Mouse (Mus musculus) ovary, postnatal 10 days (tissue): ENCODE results near the gene Plk2.
"Not testable (repeated sequence)": the region's sequence is repeated elsewhere in the genome, so short reads cannot be mapped to it uniquely, and the experiment has no call there.

ENCODE experiments used
- DNase-seq: peaks from one replicate; pipeline ENCODE4 v3.0.0; 2022; ENCODE audit warnings: low spot score

Plk2 gene

GRCm38 (mm10) chr13:110394291-110395178, at the start of gene Plk2:
Gene Plk2 (plus strand): TSS chr13:110395046.
- DNase-seq: peak; percentile 95

GRCm38 (mm10) chr13:110346707-110347106, 48.1 kb upstream of the Plk2 start:
- no peak for DNase-seq

DNA sequence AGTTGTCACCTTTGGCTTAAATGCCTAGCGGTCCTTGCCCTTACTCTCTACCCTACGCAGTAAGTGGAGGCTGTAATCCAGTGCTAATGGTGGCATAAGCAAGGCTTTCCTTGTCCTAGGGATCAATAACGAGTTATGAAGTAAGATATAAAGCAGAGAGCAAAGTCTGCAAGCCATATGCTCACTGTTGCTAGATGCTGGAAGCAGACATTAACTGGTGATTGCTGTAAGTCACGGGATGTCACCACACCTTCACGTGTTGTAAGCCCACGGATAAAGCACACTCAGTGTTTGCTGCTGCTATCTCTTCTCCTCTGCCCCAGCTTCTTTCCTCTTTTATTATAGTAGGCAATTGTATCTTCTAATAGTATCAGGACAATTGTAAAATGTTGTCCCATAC, 43.8 kb upstream of the Plk2 start:
- DNase-seq: no peak

GRCm38 (mm10) chr13:110356941-110357340, 37.9 kb upstream of the Plk2 start, which contains the start of gene Gapt:
Gene Gapt (minus strand): TSS chr13:110357199.
- no peak for DNase-seq

DNA sequence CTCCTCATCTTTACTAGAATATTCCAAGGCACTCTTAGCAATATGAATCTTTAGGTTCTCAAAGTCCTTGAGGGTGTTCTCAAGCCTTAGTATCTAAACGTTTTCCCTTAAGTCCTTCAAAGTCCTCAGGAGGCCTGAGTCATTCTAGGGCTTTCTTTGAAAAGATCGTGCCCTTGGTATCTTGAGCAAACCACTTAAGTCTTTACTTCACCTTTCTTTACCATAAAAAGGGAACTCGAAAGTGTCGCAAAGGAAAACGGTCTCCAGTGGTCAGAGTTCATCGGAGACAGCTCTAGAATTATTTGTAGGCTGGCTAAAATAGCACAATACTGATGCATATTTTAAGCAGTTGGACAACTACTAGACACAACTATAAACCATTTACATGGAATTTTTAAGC, 31.1 kb upstream of the Plk2 start:
- DNase-seq: no peak

- no peak for DNase-seq
Observed at GRCm38 (mm10) chr13:110366477-110366876, 28.4 kb upstream of the Plk2 start.

GRCm38 (mm10) chr13:110367961-110368555, 26.8 kb upstream of the Plk2 start:
- no peak for DNase-seq

DNA sequence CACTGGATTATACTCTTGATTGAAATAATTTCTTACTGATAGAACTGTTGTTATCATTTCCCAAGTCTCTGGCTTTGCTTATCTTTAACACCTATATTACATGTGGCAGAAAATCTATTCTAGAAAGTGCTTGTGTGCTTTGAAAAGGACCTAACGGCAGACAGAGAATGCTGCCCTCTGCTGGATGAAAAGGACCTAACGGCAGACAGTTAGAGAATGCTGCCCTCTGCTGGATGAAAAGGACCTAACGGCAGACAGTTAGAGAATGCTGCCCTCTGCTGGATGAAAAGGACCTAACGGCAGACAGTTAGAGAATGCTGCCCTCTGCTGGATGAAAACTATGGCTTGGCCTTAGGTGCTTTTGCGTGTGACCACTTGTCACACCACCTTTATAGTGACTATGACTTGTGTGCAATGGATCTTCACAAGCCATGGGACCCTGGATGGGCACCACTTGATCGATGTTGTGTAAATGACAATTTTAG, 26.2 kb upstream of the Plk2 start:
- peak; percentile 20 for DNase-seq

GRCm38 (mm10) chr13:110369673-110370072, 25.2 kb upstream of the Plk2 start:
- no peak for DNase-seq

DNA sequence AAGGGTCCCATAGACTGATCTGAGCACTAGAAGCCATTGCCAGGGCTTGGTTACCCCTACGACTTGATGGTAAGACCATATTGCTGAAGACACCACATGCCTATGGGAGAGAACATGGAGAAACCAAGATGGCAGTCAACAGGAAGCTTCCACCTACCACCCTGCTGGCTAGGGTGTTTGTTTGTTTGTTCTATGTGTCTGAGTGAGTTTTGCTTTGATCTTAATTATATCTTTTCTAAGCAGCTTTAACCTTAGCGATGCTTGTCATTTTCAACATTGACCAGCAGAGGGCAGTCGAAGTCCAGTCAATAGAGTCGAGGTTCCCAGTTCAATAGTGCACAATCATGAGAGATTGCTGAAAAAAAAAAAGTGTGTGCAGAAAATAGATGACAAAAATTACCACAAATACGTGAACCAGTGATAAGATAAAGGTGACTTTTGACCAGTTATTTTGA, 12.4 kb upstream of the Plk2 start:
- no peak for DNase-seq

DNA sequence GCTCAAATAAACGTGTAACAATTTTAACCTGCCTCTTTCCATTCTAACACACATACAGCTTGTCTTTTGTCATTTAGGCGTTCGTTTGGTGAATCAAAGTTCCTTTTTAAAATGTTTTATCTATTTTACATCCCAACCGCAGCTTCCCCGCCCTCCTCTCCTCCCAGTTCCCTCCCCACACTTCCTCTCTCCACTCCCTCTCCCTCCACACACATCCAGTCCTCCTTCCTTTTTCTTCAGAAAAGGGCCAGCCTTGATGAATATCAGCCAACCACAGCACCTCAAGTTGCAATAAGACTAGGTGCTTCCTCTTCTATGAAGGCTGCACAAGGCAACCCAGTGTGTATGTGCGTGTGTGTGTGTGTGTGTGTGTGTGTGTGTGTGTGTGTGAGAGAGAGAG, 10.3 kb upstream of the Plk2 start:
- DNase-seq: no peak

DNA sequence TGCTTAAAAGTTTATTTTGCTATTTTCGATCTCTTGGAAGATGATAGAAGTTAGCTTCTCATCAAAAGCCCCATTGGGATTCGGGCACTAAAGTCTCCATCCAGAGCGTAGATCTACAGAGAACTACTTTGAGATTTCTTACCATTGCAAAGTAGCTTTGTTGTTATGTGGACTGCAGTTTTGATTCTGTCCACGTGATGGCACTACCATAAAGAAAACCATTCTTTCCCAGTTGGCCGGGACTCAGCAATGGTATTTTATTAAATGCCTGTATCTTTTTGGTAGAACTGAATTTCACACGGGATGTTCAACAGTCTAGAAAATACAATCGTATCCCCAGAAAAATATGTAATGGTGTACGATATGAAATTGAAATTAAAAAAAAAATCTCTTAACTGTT, 2.6 kb upstream of the Plk2 start:
- peak; percentile 35 for DNase-seq

DNA sequence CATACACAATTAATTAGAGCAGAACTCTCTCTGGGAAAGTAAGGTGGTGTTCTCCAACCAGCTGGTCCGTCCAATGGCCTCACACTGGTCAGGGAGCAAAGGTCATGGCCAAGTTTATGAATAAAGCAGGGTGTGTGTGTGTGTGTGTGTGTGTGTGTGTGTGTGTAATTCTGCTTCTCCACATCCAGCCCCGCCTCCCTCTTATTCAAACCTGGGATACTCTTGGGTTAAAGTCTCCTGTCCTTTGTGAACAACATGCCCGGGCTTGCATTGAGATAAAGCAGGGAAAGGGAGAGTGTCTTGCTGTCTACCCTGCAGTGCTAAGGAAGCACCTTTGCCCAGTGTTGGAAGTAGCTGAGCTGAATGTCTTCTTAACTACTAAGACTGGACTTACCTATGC, 2.2 kb upstream of the Plk2 start:
- no peak for DNase-seq

DNA sequence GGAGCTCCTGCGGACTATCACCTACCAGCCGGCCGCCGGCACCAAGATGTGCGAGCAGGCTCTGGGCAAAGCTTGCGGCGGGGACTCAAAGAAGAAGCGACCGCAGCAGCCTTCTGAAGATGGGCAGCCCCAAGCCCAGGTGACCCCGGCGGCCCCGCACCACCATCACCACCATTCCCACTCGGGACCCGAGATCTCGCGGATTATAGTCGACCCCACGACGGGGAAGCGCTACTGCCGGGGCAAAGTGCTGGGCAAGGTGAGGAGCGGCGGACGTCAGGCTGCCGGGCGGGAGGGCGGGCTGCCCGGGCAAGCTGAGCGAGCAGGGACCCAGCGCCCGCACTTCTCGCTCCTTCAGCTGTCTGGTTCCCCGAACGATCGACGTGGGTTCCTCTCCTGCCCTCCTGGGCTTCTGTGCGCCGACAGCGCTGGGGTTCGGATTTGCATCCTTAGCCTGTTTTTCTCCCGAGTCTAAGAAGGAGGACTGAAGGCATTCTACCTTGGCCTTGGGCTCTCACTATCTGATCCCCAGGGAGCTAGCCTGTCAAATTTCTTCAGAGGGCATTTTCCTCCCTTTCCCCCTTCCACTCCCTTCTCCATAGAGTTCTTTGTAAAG, 441 bp downstream of the Plk2 start:
- DNase-seq: no peak

DNA sequence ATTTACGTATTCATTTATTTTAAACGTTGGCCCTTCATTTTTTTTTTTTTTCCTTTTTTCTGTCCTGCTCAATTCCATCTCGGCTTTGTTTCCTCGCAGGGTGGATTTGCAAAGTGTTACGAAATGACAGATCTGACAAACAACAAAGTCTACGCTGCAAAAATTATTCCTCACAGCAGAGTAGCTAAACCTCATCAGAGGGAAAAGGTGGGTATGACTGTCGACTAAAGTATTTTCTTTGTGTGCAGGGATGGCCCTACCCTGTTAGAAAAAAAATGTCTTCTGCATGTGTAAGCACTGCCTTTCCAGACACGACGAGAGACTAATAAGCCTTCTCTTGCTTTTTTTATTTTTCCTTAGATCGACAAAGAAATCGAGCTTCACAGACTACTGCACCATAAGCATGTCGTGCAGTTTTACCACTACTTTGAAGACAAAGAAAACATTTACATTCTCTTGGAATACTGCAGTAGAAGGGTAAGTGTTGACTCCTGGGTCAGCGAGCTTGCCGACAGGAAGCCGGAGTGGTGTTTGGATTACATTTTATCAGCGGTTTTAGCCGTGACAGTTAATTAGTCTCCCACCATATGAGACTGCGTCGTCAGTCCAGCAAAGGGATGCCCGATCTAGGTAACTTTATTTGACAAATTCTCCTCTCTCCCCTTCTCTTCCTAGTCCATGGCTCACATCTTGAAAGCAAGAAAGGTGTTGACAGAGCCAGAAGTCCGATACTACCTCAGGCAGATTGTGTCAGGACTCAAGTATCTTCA, 1.3 kb downstream of the Plk2 start:
- no peak for DNase-seq

- DNase-seq: no peak
Observed at GRCm38 (mm10) chr13:110397750-110398149, 2.9 kb downstream of the Plk2 start.

DNA sequence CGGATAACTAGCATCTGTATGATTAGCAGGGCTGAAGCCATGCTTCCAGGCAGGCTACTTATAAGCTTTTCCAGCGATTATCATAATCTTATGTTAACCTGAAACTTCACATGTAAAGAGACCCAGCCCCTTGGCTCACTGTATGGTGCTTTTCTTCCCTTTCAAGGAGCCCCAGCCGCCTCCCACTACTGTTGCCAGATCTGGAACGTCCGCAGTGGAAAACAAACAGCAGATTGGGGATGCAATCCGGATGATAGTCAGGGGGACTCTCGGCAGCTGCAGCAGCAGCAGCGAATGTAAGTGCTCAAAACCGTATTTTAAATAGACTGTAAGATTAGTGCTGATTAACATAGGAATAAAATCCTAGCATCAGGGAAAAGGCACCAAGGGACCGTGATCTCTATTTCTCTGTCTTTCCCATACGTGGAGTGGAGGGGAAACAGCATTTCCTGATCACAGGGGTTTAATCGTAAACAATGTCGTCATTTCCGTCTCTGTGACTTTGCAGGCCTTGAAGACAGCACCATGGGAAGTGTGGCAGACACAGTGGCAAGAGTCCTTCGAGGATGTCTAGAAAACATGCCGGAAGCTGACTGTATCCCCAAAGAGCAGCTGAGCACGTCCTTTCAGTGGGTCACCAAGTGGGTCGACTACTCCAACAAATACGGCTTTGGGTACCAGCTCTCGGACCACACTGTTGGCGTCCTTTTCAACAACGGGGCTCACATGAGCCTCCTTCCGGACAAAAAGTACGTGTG, 3.8 kb downstream of the Plk2 start:
- no peak for DNase-seq

DNA sequence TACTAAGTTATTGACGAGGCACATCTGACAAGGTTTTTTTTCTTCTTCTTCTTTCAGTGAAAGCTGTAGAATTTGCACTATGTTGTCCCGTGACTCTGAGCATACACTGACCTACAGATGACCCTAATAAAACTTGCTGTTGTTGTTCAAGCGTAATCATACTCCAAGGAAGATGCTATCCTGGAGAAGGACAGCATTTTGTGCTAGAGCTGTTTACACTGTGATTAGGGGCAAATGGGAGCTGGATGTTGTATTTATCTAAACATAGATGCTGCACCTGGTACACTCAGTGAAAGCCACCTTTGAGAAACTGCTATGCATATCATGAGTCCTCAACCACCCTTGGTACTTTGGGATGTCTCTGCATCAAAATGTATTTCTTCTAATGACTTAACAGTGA, 6.6 kb downstream of the Plk2 start:
- no peak for DNase-seq

DNA sequence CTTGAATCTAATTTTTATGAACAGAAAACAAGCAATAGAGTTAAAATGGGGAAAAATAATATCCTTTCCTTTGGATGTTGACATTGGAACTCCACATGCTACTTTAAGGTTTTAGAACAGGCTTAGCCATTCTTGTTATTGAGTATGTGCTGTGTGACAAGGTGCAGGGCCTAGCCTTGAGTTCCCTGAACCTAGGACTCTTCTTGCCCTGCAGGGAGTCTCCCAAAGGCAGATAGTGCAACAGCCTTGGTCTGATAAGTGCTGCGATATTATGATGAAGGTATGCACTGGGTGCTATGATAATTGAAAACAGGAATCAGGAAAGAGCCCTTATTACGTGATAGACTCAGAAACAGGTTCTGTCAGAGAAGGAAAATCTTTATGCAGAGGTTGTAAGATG, 7.0 kb downstream of the Plk2 start:
- no peak for DNase-seq

- no peak for DNase-seq
Observed at GRCm38 (mm10) chr13:110404059-110404458, 9.2 kb downstream of the Plk2 start.

DNA sequence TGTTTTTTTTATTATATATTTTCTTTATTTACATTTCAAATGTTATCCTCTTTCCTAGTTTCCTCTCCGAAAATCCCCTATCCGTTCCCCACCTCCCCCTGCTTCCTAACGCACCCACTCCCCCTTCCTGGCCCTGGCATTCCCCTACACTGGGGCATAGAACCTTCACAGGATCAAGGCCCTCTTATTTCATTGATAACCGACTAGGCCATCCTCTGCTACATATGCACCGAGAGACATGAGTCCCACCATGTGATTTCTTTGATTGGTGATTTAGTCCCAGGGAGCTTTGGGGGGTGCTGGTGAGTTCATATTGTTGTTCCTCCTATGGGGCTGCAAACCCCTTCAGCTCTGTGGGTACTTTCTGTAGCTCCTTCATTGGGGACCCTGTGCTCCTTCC, 9.8 kb downstream of the Plk2 start:
- not testable (repeated sequence) for DNase-seq
